Mouse (Mus musculus): ENCODE measurements around the gene Flot2. TPM values are rescaled to one million over a fixed set of nuclear protein-coding genes. Genes with fewer than 3 reads are reported as not detected.

Flot2 gene
- polyA plus RNA-seq, 1 experiment from 2014 or later: 60.8 TPM

- DNase-seq (ENCODE audit: low spot score): no peak
- peaks cover 2% of the 10 kb centered on the region; the same call in 1 of the 2 replicates for H3K36me3 ChIP-seq (ENCODE audit: control insufficient read depth, insufficient read depth, low read length)
These were observed 65.4 kb downstream of the Flot2 start for GRCm38 (mm10) chr11:78102958-78103747.

DNA sequence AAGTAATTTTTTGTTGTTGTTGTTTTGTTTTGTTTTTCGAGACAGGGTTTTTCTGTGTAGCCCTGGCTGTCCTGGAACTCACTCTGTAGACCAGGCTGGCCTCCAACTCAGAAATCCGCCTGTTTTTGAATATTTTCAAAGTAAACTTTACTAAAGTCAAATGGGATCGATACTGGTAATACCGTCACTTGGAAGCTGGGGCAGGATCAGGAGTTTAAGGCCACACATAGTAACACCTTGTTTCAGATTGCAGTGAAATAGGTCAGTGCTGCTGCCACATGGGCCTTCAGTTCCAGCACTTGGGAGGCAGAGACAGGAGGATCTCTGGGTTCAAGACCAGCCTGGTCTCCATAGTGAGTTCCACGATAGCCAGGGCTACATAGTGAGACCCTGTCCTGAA is 66.8 kb downstream of the Flot2 start:
- no peak for ATAC-seq (ENCODE audit: insufficient read depth, low FRiP score, low TSS enrichment)
- no peak overlapping the region for H3K4me3 ChIP-seq (ENCODE audit: low read depth, low read length)
- H3K9me3 ChIP-seq (ENCODE audit: control insufficient read depth, low read length): no peaks in the 10 kb centered on the region
- H3K27ac ChIP-seq (ENCODE audit: low read depth, low read length): no peak overlapping the region
- no peak overlapping the region for H3K4me2 ChIP-seq (ENCODE audit: low read depth)
- H3K4me1 ChIP-seq (ENCODE audit: control insufficient read depth, insufficient read depth, low read length): no peaks in the 10 kb centered on the region
- no peak overlapping the region for H3K9ac ChIP-seq (ENCODE audit: low read length)
- peaks cover 2% of the 10 kb centered on the region; the same call in 1 of the 2 replicates for H3K36me3 ChIP-seq (ENCODE audit: control insufficient read depth, insufficient read depth, low read length)
- no peaks in the 10 kb centered on the region for H3K27me3 ChIP-seq (ENCODE audit: control insufficient read depth, insufficient read depth, low read length)
- 91% methylated on average over 5 of the region's 5 CpGs for WGBS
- no peak for DNase-seq (ENCODE audit: low spot score)

More at GRCm38 (mm10) chr11:78102958-78103747, 65.4 kb downstream of the Flot2 start:
- Histone ChIP-seq H3K4me3 (ENCODE audit: low read depth, low read length) (no peak overlapping the region), H3K9me3 (ENCODE audit: control insufficient read depth, low read length) (no peaks in the 10 kb centered on the region), H3K27me3 (ENCODE audit: control insufficient read depth, insufficient read depth, low read length) (no peaks in the 10 kb centered on the region), H3K4me2 (ENCODE audit: low read depth) (no peak overlapping the region), H3K9ac (ENCODE audit: low read length) (no peak overlapping the region), H3K4me1 (ENCODE audit: control insufficient read depth, insufficient read depth, low read length) (no peaks in the 10 kb centered on the region), H3K27ac (ENCODE audit: low read depth, low read length) (no peak overlapping the region)
- ATAC-seq (ENCODE audit: insufficient read depth, low FRiP score, low TSS enrichment): no peak
- 72% methylated on average over 5 of the region's 5 CpGs for WGBS

MicroRNA genes within 50 kb of the gene (microRNA counts, 519-probe panel; counts per million panel counts)
- microRNA mmu-miR-144 (4,257 counts per million, percentile 78 among the panel's probes with 10 or more counts), microRNA mmu-miR-451 (171 counts per million, percentile 57 among the panel's probes with 10 or more counts)

Small RNA genes within 50 kb of the gene (microRNA-seq; reads per million reads assigned to microRNA genes)
- gene Mir144 (22.4 reads per million, percentile 30 among the genes with 10 or more reads in this experiment), gene Mir451a (not detected), gene Mir451b (not detected)

Other genes starting within 250 kb of the Flot2 start
- 2.6 and 4.0 TPM in 2 replicates for gene Pipox, start 143.8 kb upstream of the Flot2 start, polyA plus RNA-seq (2014; fragmentation: Nextera tagmentation; extraction: Ambion mirVana)
- gene Sez6, start 107.1 kb upstream of the Flot2 start, polyA plus RNA-seq (2014; fragmentation: Nextera tagmentation; extraction: Ambion mirVana): 12.4 and 13.8 TPM in 2 replicates
- 17.8 and 19.6 TPM in 2 replicates for gene Phf12, start 55.2 kb upstream of the Flot2 start, polyA plus RNA-seq (2014; fragmentation: Nextera tagmentation; extraction: Ambion mirVana)
- gene Dhrs13, start 5.7 kb upstream of the Flot2 start, polyA plus RNA-seq (2014; fragmentation: Nextera tagmentation; extraction: Ambion mirVana): 18.4 and 19.4 TPM in 2 replicates
- gene Eral1, start 42.5 kb downstream of the Flot2 start, polyA plus RNA-seq (2014; fragmentation: Nextera tagmentation; extraction: Ambion mirVana): 35.9 and 37.3 TPM in 2 replicates
- gene Fam222b, start 56.7 kb downstream of the Flot2 start, polyA plus RNA-seq (2014; fragmentation: Nextera tagmentation; extraction: Ambion mirVana): 27.6 and 33.2 TPM in 2 replicates
- 109 and 124 TPM in 2 replicates for gene Traf4, start 127.7 kb downstream of the Flot2 start, polyA plus RNA-seq (2014; fragmentation: Nextera tagmentation; extraction: Ambion mirVana)
- gene Nek8, start 138.7 kb downstream of the Flot2 start, polyA plus RNA-seq (2014; fragmentation: Nextera tagmentation; extraction: Ambion mirVana): 6.6 and 7.8 TPM in 2 replicates
- gene Tlcd1, start 138.8 kb downstream of the Flot2 start, polyA plus RNA-seq (2014; fragmentation: Nextera tagmentation; extraction: Ambion mirVana): 9.1 and 9.9 TPM in 2 replicates
- 1,230 and 1,275 TPM in 2 replicates for gene Rpl23a, start 145.7 kb downstream of the Flot2 start, polyA plus RNA-seq (2014; fragmentation: Nextera tagmentation; extraction: Ambion mirVana)
- 75.3 and 82.7 TPM in 2 replicates for gene Rab34, start 150.5 kb downstream of the Flot2 start, polyA plus RNA-seq (2014; fragmentation: Nextera tagmentation; extraction: Ambion mirVana)
- 0.49 and 1.3 TPM in 2 replicates for gene Proca1, start 155.5 kb downstream of the Flot2 start, polyA plus RNA-seq (2014; fragmentation: Nextera tagmentation; extraction: Ambion mirVana)
- 60.1 and 62.5 TPM in 2 replicates for gene Sdf2, start 207.8 kb downstream of the Flot2 start, polyA plus RNA-seq (2014; fragmentation: Nextera tagmentation; extraction: Ambion mirVana)
- 35.4 and 36.7 TPM in 2 replicates for gene Supt6, start 208.1 kb downstream of the Flot2 start, polyA plus RNA-seq (2014; fragmentation: Nextera tagmentation; extraction: Ambion mirVana)
- gene 2610507B11Rik, start 223.8 kb downstream of the Flot2 start, polyA plus RNA-seq (2014; fragmentation: Nextera tagmentation; extraction: Ambion mirVana): 68.2 and 68.9 TPM in 2 replicates

Data from neural tube, embryonic 11.5 days (tissue).